Mouse (Mus musculus) adrenal gland, postnatal 14 days (tissue): ENCODE results near the gene Wdr73. TPM values are rescaled to one million over a fixed set of nuclear protein-coding genes. Genes with fewer than 3 reads are reported as not detected.

ENCODE experiments used
- DNase-seq: peaks from one replicate; pipeline ENCODE4 v3.0.0; 2021; ENCODE audit warnings: mixed read lengths
- total RNA-seq: library from RNA; stranded (reverse); gene quantifications from 2 replicates; pipeline ENCODE4 v1.2.3, GENCODE M21; 2021

Wdr73 gene
- total RNA-seq, 1 experiment from 2014 or later = 21.0 TPM

- no peak for DNase-seq
Measured at GRCm38 (mm10) chr7:80894815-80895519, 6.1 kb downstream of the Wdr73 start.

GRCm38 (mm10) chr7:80894196-80894595 lies 6.9 kb downstream of the Wdr73 start:
- DNase-seq = no peak

GRCm38 (mm10) chr7:80893753-80894129 lies 7.3 kb downstream of the Wdr73 start:
- peak; percentile 56 for DNase-seq

GRCm38 (mm10) chr7:80893086-80893752 lies 7.8 kb downstream of the Wdr73 start:
- DNase-seq = peak; percentile 50

GRCm38 (mm10) chr7:80889841-80890241 lies 11.2 kb downstream of the Wdr73 start:
- peak; percentile 75 for DNase-seq

GRCm38 (mm10) chr7:80889021-80889511 lies 12.0 kb downstream of the Wdr73 start:
- peak; percentile 84 for DNase-seq

- peak; percentile 69 for DNase-seq
Measured at GRCm38 (mm10) chr7:80888595-80888994, 12.5 kb downstream of the Wdr73 start.

GRCm38 (mm10) chr7:80885666-80886065 lies 15.4 kb downstream of the Wdr73 start:
- peak; percentile 50 for DNase-seq

- peak; percentile 65 for DNase-seq
Measured at GRCm38 (mm10) chr7:80882830-80883505, 18.1 kb downstream of the Wdr73 start.

- DNase-seq = no peak
Measured at GRCm38 (mm10) chr7:80875727-80876126, 25.3 kb downstream of the Wdr73 start.

- no peak for DNase-seq
Measured at GRCm38 (mm10) chr7:80873631-80874030, 27.4 kb downstream of the Wdr73 start.

- no peak for DNase-seq
Measured at GRCm38 (mm10) chr7:80873038-80873437, 28.0 kb downstream of the Wdr73 start.

GRCm38 (mm10) chr7:80868686-80869085 lies 32.4 kb downstream of the Wdr73 start:
- no peak for DNase-seq

- no peak for DNase-seq
Measured at GRCm38 (mm10) chr7:80866514-80867147, 34.4 kb downstream of the Wdr73 start.

GRCm38 (mm10) chr7:80865521-80865920 lies 35.5 kb downstream of the Wdr73 start:
- DNase-seq = no peak

- peak; percentile 55 for DNase-seq
Measured at GRCm38 (mm10) chr7:80864831-80865230, 36.2 kb downstream of the Wdr73 start.

GRCm38 (mm10) chr7:80864151-80864550 lies 36.9 kb downstream of the Wdr73 start:
- no peak for DNase-seq

- DNase-seq = no peak
Measured at GRCm38 (mm10) chr7:80863520-80863919, 37.5 kb downstream of the Wdr73 start.

GRCm38 (mm10) chr7:80862475-80862874 lies 38.6 kb downstream of the Wdr73 start:
- no peak for DNase-seq

- peak; percentile 93 for DNase-seq
Measured at GRCm38 (mm10) chr7:80860729-80861274, 40.3 kb downstream of the Wdr73 start, which contains the start of gene Zscan2. TSS of gene Zscan2 (plus strand) at chr7:80860920.

GRCm38 (mm10) chr7:80860227-80860626 lies 40.8 kb downstream of the Wdr73 start:
- DNase-seq = peak; percentile 72

GRCm38 (mm10) chr7:80857181-80857580 lies 43.9 kb downstream of the Wdr73 start:
- DNase-seq = peak; percentile 89
